Mouse (Mus musculus) heart, embryonic 11.5 days (tissue): ENCODE measurements around the gene Lcor. TPM values are rescaled to one million over a fixed set of nuclear protein-coding genes. Genes with fewer than 3 reads are reported as not detected.

Experiments used
- ATAC-seq: fragments of 200-750 bp; cut with Nextera tagmentation; replicated peaks from 2 replicates; pipeline ENCODE4 v1.8.0; 2017; ENCODE audit warnings: moderate library complexity; ENCODE audit not compliant: insufficient number of reproducible peaks, low FRiP score, low TSS enrichment
- H3K27ac ChIP-seq: fragments of 300-500 bp; sonication (generic); 2 replicates; pipeline ENCODE4 v1.5.1; 2014; ENCODE audit warnings: mild to moderate bottlenecking, low read depth, low read length
- H3K27me3 ChIP-seq: fragments of 300-500 bp; sonication (generic); 2 replicates; pipeline ENCODE4 v1.6.1; 2014; ENCODE audit warnings: mild to moderate bottlenecking, low read length, mixed read lengths; ENCODE audit not compliant: control insufficient read depth, insufficient read depth
- H3K36me3 ChIP-seq: fragments of 300-500 bp; sonication (generic); 2 replicates; pipeline ENCODE4 v1.6.1; 2014; ENCODE audit warnings: mild to moderate bottlenecking, low read length, moderate library complexity, mixed read lengths; ENCODE audit not compliant: control insufficient read depth, insufficient read depth
- H3K4me1 ChIP-seq: fragments of 300-500 bp; sonication (generic); 2 replicates; pipeline ENCODE4 v1.6.1; 2014; ENCODE audit warnings: low read length; ENCODE audit not compliant: control insufficient read depth, insufficient read depth
- H3K4me2 ChIP-seq: fragments of 300-500 bp; sonication (generic); 2 replicates; pipeline ENCODE4 v1.6.1; 2014; ENCODE audit warnings: mild to moderate bottlenecking, moderate library complexity
- H3K4me3 ChIP-seq: fragments of 300-500 bp; sonication (generic); 2 replicates; pipeline ENCODE4 v1.5.1; 2014; ENCODE audit warnings: low read depth, low read length
- H3K9ac ChIP-seq: fragments of 300-500 bp; sonication (generic); 2 replicates; pipeline ENCODE4 v1.6.1; 2014; ENCODE audit warnings: mild to moderate bottlenecking, low read depth, low read length, moderate library complexity
- H3K9me3 ChIP-seq: fragments of 300-500 bp; sonication (generic); replicated peaks from 2 replicates; pipeline ENCODE4 v1.6.1; 2016; ENCODE audit warnings: low read length; ENCODE audit not compliant: control insufficient read depth
- WGBS: fragments of 180-500 bp; shearing (Covaris S2); extraction: QIAGEN DNeasy Blood & Tissue Kit; methylation state at CpG from one replicate; pipeline ENCODE4 v1.1.7; 2014; ENCODE audit not compliant: insufficient replicate concordance; 5-methylcytosine and 5-hydroxymethylcytosine counted together
- polyA plus RNA-seq: library from polyadenylated mRNA; unstranded; fragments of >200 nt; fragmentation: Nextera tagmentation; extraction: Ambion mirVana; gene quantifications from 2 replicates; pipeline ENCODE4 v1.2.1, GENCODE M21; 2014

The Lcor gene
- polyA plus RNA-seq, 1 experiment from 2014 or later = 16.3 TPM

DNA sequence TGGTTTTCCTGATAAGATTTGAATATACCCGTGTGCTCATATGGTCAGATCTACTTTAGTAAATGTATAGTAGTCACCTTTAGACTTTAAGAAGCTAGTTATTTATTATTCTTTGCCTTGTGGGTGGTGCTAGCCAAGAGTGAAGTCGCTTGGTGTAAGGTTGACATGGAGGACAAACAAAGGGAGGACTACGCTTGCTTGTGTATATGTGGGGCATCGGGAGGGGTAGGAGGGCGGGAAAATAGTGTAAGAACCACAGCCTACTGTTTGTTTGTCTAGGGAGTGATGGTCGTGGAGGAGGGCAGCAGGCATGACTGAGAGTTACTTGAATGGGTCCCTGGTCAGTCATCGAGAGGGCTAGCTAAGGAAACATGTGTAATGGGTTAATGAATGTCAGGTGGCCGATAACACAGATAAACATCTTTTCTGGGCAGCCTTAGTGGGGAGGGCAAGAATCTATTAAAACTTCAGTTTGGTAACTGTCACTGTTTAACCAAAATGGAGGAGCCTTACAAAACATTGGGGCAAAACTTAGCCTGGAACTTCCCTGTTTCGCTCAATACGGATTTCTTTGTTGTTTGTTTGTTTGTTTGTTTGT lies 37.3 kb upstream of the Lcor start:
- H3K9ac ChIP-seq = no peak overlapping the region
- no peak for ATAC-seq
- WGBS = 62% methylated on average over 10 of the region's 10 CpGs

GRCm38 (mm10) chr19:41445723-41446122 lies 36.7 kb upstream of the Lcor start:
- Histone ChIP-seq H3K9me3 (no peaks in the 10 kb centered on the region), H3K27me3 (peaks cover 11% of the 10 kb centered on the region), H3K4me1 (no peaks in the 10 kb centered on the region; the same call in 1 of the 2 replicates), H3K27ac (no peak overlapping the region), H3K4me3 (no peak overlapping the region), H3K36me3 (no peaks in the 10 kb centered on the region), H3K4me2 (no peak overlapping the region), H3K9ac (no peak overlapping the region)
- no peak for ATAC-seq
- 41% methylated on average over 5 of the region's 5 CpGs for WGBS

More for the DNA sequence above, 37.3 kb upstream of the Lcor start:
- H3K27ac ChIP-seq = no peak overlapping the region
- peaks cover 11% of the 10 kb centered on the region for H3K27me3 ChIP-seq
- no peak overlapping the region for H3K4me2 ChIP-seq
- H3K4me1 ChIP-seq = no peaks in the 10 kb centered on the region; the same call in 1 of the 2 replicates
- no peaks in the 10 kb centered on the region for H3K9me3 ChIP-seq
- H3K36me3 ChIP-seq = no peaks in the 10 kb centered on the region
- H3K4me3 ChIP-seq = no peak overlapping the region

DNA sequence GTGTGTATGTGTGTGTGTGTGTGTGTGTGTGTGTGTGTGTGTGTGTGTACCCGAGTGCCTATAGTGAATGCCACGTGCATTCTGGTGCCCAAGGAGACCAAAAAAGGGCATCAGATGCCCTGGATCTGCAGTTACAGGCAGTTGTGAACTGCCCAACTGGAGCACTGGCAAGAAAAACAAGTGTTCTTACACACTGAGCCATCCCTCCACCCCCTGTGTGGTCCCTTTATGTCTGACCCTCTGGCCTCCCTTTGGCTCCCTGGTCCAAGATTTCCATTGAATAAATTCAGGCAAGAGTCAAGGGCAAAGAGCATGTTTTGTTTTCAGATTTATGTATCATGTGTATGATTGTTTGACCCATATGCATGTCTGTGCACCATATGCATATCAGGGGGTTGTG lies 35.3 kb upstream of the Lcor start:
- Histone ChIP-seq H3K4me1 (no peaks in the 10 kb centered on the region; the same call in 1 of the 2 replicates), H3K4me3 (no peak overlapping the region), H3K4me2 (no peak overlapping the region), H3K9me3 (no peaks in the 10 kb centered on the region), H3K36me3 (no peaks in the 10 kb centered on the region), H3K27me3 (peaks cover 4% of the 10 kb centered on the region), H3K27ac (no peak overlapping the region), H3K9ac (no peak overlapping the region)
- WGBS = 94% methylated on average over 2 of the region's 2 CpGs
- no peak for ATAC-seq

DNA sequence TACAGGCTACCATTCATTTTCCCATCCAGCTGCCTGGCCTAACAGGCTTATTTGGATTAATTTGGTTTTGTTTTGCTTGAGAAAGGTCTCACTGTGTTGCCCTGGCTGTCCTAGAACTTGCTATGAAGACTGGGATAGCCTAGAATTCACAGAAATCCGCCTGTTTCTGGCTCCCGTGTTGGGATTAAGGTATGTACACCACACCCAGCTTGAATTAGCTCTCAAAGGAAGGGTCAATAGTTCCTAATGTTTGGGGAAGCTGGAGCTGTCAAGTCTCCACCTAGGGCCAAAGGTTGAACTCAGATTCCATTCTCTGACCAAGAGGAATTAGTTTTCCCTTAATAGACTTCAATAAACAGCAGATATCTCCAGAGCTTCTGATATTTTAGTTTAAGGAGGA lies 34.7 kb upstream of the Lcor start:
- no peak overlapping the region for H3K4me2 ChIP-seq
- H3K4me3 ChIP-seq = no peak overlapping the region
- 64% methylated on average over 2 of the region's 2 CpGs for WGBS
- no peaks in the 10 kb centered on the region for H3K36me3 ChIP-seq
- no peak for ATAC-seq
- H3K4me1 ChIP-seq = no peaks in the 10 kb centered on the region
- H3K9ac ChIP-seq = no peak overlapping the region
- no peak overlapping the region for H3K27ac ChIP-seq
- no peaks in the 10 kb centered on the region for H3K9me3 ChIP-seq
- no peaks in the 10 kb centered on the region for H3K27me3 ChIP-seq

GRCm38 (mm10) chr19:41449415-41450075 lies 32.9 kb upstream of the Lcor start:
- WGBS = 60% methylated on average over 7 of the region's 7 CpGs
- Histone ChIP-seq H3K9ac (no peak overlapping the region), H3K4me1 (no peaks in the 10 kb centered on the region), H3K4me3 (no peak overlapping the region), H3K27ac (no peak overlapping the region), H3K27me3 (no peaks in the 10 kb centered on the region), H3K9me3 (no peaks in the 10 kb centered on the region), H3K36me3 (no peaks in the 10 kb centered on the region), H3K4me2 (no peak overlapping the region)
- no peak for ATAC-seq

GRCm38 (mm10) chr19:41452166-41452565 lies 30.3 kb upstream of the Lcor start:
- Histone ChIP-seq H3K4me3 (no peak overlapping the region), H3K4me2 (no peak overlapping the region), H3K36me3 (no peaks in the 10 kb centered on the region), H3K27me3 (no peaks in the 10 kb centered on the region), H3K9me3 (no peaks in the 10 kb centered on the region), H3K27ac (no peak overlapping the region), H3K9ac (no peak overlapping the region), H3K4me1 (no peaks in the 10 kb centered on the region)
- no peak for ATAC-seq
- WGBS = 9% methylated on average over 3 of the region's 3 CpGs

DNA sequence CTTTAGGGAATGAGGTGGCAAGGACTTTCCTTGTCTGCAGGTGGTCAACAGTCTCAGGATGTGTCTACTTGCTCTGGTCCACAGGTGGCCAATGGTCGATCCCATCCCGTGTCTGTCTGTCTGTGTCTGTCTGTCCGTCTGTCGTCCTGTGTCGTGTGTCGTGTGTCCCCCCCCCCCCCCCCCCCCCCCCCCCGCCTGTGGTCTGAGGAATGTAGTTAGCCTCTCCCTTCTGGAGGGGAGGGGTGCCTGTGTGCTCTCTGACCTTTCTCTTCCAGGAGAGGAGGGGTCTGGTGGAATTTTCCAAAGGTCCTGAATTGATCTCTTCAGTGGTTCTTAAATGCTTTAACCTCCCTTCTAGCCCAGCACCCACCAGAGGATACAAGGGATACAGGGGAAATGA lies 27.8 kb upstream of the Lcor start:
- no peak overlapping the region for H3K4me2 ChIP-seq
- no peaks in the 10 kb centered on the region for H3K9me3 ChIP-seq
- no peaks in the 10 kb centered on the region for H3K27me3 ChIP-seq
- no peak overlapping the region for H3K9ac ChIP-seq
- 71% methylated on average over 4 of the region's 7 CpGs for WGBS
- no peaks in the 10 kb centered on the region for H3K36me3 ChIP-seq
- no peaks in the 10 kb centered on the region for H3K4me1 ChIP-seq
- no peak overlapping the region for H3K4me3 ChIP-seq
- ATAC-seq = no peak
- no peak overlapping the region for H3K27ac ChIP-seq

- no peaks in the 10 kb centered on the region for H3K27me3 ChIP-seq
- no peak overlapping the region for H3K4me3 ChIP-seq
- H3K4me1 ChIP-seq = no peaks in the 10 kb centered on the region
- ATAC-seq = no peak
- H3K9ac ChIP-seq = no peak overlapping the region
- 45% methylated on average over 6 of the region's 6 CpGs for WGBS
- H3K9me3 ChIP-seq = no peaks in the 10 kb centered on the region
- no peak overlapping the region for H3K4me2 ChIP-seq
- no peaks in the 10 kb centered on the region for H3K36me3 ChIP-seq
- no peak overlapping the region for H3K27ac ChIP-seq
Measured at GRCm38 (mm10) chr19:41455091-41455626, 27.3 kb upstream of the Lcor start.

DNA sequence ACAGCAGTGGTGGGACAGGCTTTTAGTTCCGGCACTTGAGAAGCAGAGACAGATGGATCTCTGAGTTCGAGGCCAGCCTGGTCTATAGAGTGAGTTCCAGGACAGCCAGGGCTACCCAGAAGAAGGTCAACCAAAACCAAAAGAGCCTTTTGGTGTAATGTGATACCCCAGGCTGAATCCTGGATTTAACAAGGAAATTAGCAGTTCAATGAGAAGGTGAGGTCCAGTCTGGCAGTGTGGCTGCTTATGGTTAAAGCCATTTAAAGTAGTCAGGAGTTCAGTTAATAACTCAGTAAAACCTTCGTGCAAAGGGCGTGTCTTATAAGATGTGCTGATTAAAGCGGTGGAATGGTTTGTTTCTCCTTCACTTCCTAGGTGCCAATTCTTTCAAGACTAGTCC lies 25.3 kb upstream of the Lcor start:
- H3K4me3 ChIP-seq = no peak overlapping the region
- H3K4me2 ChIP-seq = no peak overlapping the region
- H3K27ac ChIP-seq = no peak overlapping the region
- no peak overlapping the region for H3K9ac ChIP-seq
- 80% methylated on average over 5 of the region's 5 CpGs for WGBS
- no peak for ATAC-seq
- H3K4me1 ChIP-seq = no peaks in the 10 kb centered on the region
- no peaks in the 10 kb centered on the region for H3K36me3 ChIP-seq
- no peaks in the 10 kb centered on the region for H3K27me3 ChIP-seq
- H3K9me3 ChIP-seq = no peaks in the 10 kb centered on the region
